ENCODE assay signal across 8 mouse cellular contexts in the genomic region with DNA sequence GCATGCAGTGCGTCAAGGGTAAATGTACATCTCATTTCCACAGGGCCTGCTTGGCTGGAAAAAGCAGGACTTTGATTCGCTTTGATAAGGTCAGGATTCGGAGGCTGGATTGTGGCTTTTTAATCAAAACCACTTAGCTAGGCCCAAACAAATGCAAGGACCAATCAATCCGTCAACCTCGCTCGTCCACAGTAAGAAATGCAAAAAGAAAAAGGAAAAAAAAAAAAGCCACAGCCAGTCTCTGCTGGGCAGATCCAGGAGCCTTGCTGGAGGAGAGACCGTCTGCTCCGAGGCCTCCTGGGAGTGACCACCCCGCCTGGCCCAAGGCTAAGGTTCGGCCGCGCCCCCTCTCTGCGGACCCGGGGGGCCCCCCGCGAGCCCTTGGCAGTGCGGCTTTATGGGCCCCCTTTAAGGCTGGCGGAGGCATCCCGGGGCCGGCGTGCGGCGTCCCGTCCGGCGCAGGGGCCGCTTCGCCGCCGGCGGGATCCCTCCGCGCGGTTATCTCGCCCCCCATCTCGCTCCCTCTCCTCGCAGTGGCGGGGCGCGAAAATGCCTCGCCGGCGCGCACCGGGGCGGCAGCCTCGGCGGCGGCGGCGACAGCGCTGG. TPM values are rescaled to one million over a fixed set of nuclear protein-coding genes. Genes with fewer than 3 reads are reported as not detected.
DNase-seq lines count a peak whose midpoint lies in the region; ATAC-seq and TF ChIP-seq lines count a peak whose summit lies in the region.

Gene Hoxd8, plus strand, starts transcription at position 223 of the 606 bp plus-strand sequence.

- peak within 1 kb of the TSS; percentile 57 for H3K4me2 ChIP-seq in forebrain, embryonic 12.5 days
- peak within 1 kb of the TSS; percentile 88 for H3K4me2 ChIP-seq in intestine, embryonic 15.5 days (replicated peaks)
- peak within 1 kb of the TSS; percentile 62 for H3K4me2 ChIP-seq in liver, postnatal 0 days (ENCODE audit: low read depth, low read length)

- peak; percentile 69 for DNase-seq in retina, postnatal 1 day
- no peak for DNase-seq in retina, embryonic 14.5 days (ENCODE audit: low spot score)
- DNase-seq in liver, postnatal 0 days = no peak
- DNase-seq in urinary bladder, adult 2 months (ENCODE audit: low spot score) = peak; percentile 84
- DNase-seq in cerebellum, adult 2 months = no peak
- no peak for DNase-seq in left cerebral cortex, adult 2 months (ENCODE audit: extremely low spot score in 1 of 2, low spot score in 2 of 2)

- H3K27me3 ChIP-seq in forebrain, embryonic 12.5 days = peaks cover 95% of the 10 kb centered on the region
- peaks cover 78% of the 10 kb centered on the region for H3K27me3 ChIP-seq in intestine, embryonic 15.5 days (replicated peaks)
- peaks cover 94% of the 10 kb centered on the region for H3K27me3 ChIP-seq in liver, postnatal 0 days (ENCODE audit: insufficient read depth, low read length)
- H3K27me3 ChIP-seq in cerebellum, adult 2 months (ENCODE audit: control insufficient read depth, insufficient read depth, low read length) = peaks cover 26% of the 10 kb centered on the region

- no peaks in the 10 kb centered on the region for H3K9me3 ChIP-seq in forebrain, embryonic 12.5 days
- no peaks in the 10 kb centered on the region for H3K9me3 ChIP-seq in intestine, embryonic 15.5 days
- no peaks in the 10 kb centered on the region for H3K9me3 ChIP-seq in liver, postnatal 0 days (ENCODE audit: low read length)

- 1% methylated on average over 45 of the region's 52 CpGs for WGBS in forebrain, embryonic 12.5 days
- WGBS in intestine, embryonic 15.5 days = under 1% methylated on average over 47 of the region's 52 CpGs
- 2% methylated on average over 37 of the region's 52 CpGs for WGBS in liver, postnatal 0 days (ENCODE audit: insufficient replicate concordance)
- WGBS in cerebellum, adult 2 months = 4% methylated on average over 50 of the region's 52 CpGs

- intact Hi-C loops in left cerebral cortex, adult 2 months (cut with DNase I) = loop anchor here (5.0 to 10.0 kb wide), 5 partner anchors 258 to 720 kb away; no protein-coding TSS in a partner anchor

- TF ChIP-seq EP300 in liver, postnatal 0 days (IDR thresholded peaks at IDR 0.05; ENCODE audit: low read depth) = no peak

- H3K27ac ChIP-seq in forebrain, embryonic 12.5 days = no peak within 1 kb of the TSS
- H3K27ac ChIP-seq in intestine, embryonic 15.5 days = peak within 1 kb of the TSS; percentile 86
- H3K27ac ChIP-seq in liver, postnatal 0 days (ENCODE audit: low read depth) = no peak within 1 kb of the TSS
- H3K27ac ChIP-seq in cerebellum, adult 2 months (ENCODE audit: insufficient read depth, low read length) = no peak within 1 kb of the TSS
- H3K27ac ChIP-seq in left cerebral cortex, adult 2 months = no peak within 1 kb of the TSS

- no peak for TF ChIP-seq CTCF in liver, postnatal 0 days (IDR thresholded peaks at IDR 0.05; ENCODE audit: low read depth)
- TF ChIP-seq CTCF in cerebellum, adult 2 months (IDR thresholded peaks at IDR 0.05; ENCODE audit: borderline replicate concordance, insufficient read depth, low read depth, low read length) = no peak
- no peak for TF ChIP-seq CTCF in left cerebral cortex, adult 2 months (IDR thresholded peaks at IDR 0.05)

- H3K36me3 ChIP-seq in forebrain, embryonic 12.5 days (replicated peaks) = no peaks in the 10 kb centered on the region
- H3K36me3 ChIP-seq in intestine, embryonic 15.5 days = no peaks in the 10 kb centered on the region
- H3K36me3 ChIP-seq in liver, postnatal 0 days (replicated peaks; ENCODE audit: insufficient read depth, low read length) = no peaks in the 10 kb centered on the region

- ATAC-seq in forebrain, embryonic 12.5 days (ENCODE audit: low FRiP score) = no peak
- peak; percentile 42 for ATAC-seq in intestine, embryonic 15.5 days
- ATAC-seq in liver, postnatal 0 days = no peak

- H3K4me1 ChIP-seq in forebrain, embryonic 12.5 days = peaks cover 13% of the 10 kb centered on the region
- H3K4me1 ChIP-seq in intestine, embryonic 15.5 days (replicated peaks) = peaks cover 9% of the 10 kb centered on the region
- H3K4me1 ChIP-seq in liver, postnatal 0 days (ENCODE audit: insufficient read depth) = peaks cover 6% of the 10 kb centered on the region; the same call in 1 of the 2 replicates
- no peaks in the 10 kb centered on the region for H3K4me1 ChIP-seq in cerebellum, adult 2 months (ENCODE audit: control insufficient read depth, insufficient read depth, low read length)

- peak within 1 kb of the TSS; percentile 33; the same call in 1 of the 2 replicates for H3K9ac ChIP-seq in forebrain, embryonic 12.5 days
- peak within 1 kb of the TSS; percentile 58 for H3K9ac ChIP-seq in intestine, embryonic 15.5 days
- H3K9ac ChIP-seq in liver, postnatal 0 days (replicated peaks) = no peak within 1 kb of the TSS

- peak within 1 kb of the TSS; percentile 38 for H3K4me3 ChIP-seq in forebrain, embryonic 12.5 days (replicated peaks)
- peak within 1 kb of the TSS; percentile 63 for H3K4me3 ChIP-seq in intestine, embryonic 15.5 days (replicated peaks)
- peak within 1 kb of the TSS; percentile 37 for H3K4me3 ChIP-seq in liver, postnatal 0 days (ENCODE audit: low read depth, low read length)
- H3K4me3 ChIP-seq in cerebellum, adult 2 months (replicated peaks; ENCODE audit: insufficient read depth, low read depth, low read length) = no peak within 1 kb of the TSS
- no peak within 1 kb of the TSS for H3K4me3 ChIP-seq in left cerebral cortex, adult 2 months

- TF ChIP-seq POLR2A in cerebellum, adult 2 months (IDR thresholded peaks at IDR 0.05; ENCODE audit: borderline replicate concordance, insufficient read depth, low read length) = no peak

RNA-seq across cellular contexts. Expression of gene Hoxd8, which starts in this region (rescaled TPM):
- polyA plus RNA-seq in forebrain, embryonic 12.5 days (2016; fragmentation: Nextera tagmentation; extraction: Ambion mirVana) = 0.08 TPM in 1 of 2 replicates, not detected in the other
- 4.2 and 5.1 TPM in 2 replicates for polyA plus RNA-seq in intestine, embryonic 15.5 days (2015; fragmentation: Nextera tagmentation; extraction: Ambion mirVana)
- 0.04 TPM in 1 of 2 replicates, not detected in the other for polyA plus RNA-seq in liver, postnatal 0 days (2015; fragmentation: Nextera tagmentation; extraction: Ambion mirVana)
- 19.5 and 23.1 TPM in 2 replicates for polyA plus RNA-seq in urinary bladder, adult 2 months (2012; rRNA removed)
- polyA plus RNA-seq in cerebellum, adult 2 months (2012; rRNA removed) = 0.05 TPM in 1 of 2 replicates, not detected in the other
- not detected for total RNA-seq in left cerebral cortex, adult 2 months (2021)

Comparison
In these comparisons a context has a peak if more than half of its experiments do, and no peak if none do; other contexts are left out.
1. DNase-seq: peak in retina, postnatal 1 day (single experiment) and urinary bladder, adult 2 months (single experiment); none in retina, embryonic 14.5 days (single experiment), liver, postnatal 0 days (single experiment), cerebellum, adult 2 months (0 of 2) and left cerebral cortex, adult 2 months (0 of 2).
2. H3K4me3 ChIP-seq: peak in forebrain, embryonic 12.5 days (single experiment), intestine, embryonic 15.5 days (single experiment) and liver, postnatal 0 days (single experiment); none in cerebellum, adult 2 months (single experiment) and left cerebral cortex, adult 2 months (single experiment).
3. Peak in every context shown above with its lines, with median percentiles within 50 percentile points of each other: H3K4me2 ChIP-seq.